Mouse (Mus musculus) spleen, postnatal 0 days (tissue): ENCODE measurements around the gene Nhlrc1. TPM values are rescaled to one million over a fixed set of nuclear protein-coding genes. Genes with fewer than 3 reads are reported as not detected.

Experiments used
- polyA plus RNA-seq: library from polyadenylated mRNA; unstranded; fragments of >200 nt; fragmentation: Nextera tagmentation; extraction: Ambion mirVana; gene quantifications from 2 replicates; pipeline ENCODE4 v1.2.1, GENCODE M21; 2015

Gene Nhlrc1
- polyA plus RNA-seq = 0.32 and 0.70 TPM in 2 replicates

DNA sequence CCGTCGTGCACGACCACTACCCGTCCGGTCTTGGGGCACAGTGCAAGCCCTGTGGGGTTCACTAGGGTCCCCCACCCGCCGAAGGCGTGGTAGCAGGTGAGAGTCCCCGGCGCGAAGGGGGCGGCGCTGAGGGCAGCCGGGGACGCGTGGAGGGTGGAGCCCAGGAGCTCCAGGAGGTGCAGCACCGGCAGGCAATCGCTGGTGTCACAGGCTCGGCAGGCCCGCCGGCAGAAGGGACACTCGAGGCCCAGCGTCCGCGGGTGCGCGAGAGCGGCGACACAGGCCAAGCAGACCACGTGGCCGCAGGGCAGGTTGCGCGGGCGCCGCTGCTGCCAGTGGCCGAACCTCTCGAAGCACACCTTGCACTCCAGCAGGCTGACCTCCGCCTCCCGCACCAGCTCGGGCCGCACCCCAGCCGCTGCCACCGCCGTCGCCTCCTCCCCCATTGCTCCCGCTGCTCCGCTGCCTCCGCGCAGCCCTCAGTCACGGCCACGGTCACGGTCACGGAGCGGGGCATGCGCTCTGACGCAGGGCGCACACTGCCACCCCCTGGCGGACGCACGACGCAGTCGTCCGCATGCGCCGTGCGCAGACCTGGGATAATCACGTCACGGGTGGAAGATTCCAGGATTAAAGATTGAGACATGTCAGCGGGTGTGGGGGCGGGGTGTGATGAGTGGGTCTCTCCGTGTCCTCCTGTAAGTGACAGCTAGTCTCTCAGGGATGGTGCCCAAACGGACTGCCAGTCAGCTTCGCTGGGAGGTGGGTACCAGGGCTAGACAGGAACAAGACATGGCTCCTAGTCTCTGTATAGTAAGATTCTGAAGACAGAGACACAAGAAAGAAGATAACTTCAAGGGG is at the start of gene Nhlrc1:
Gene Nhlrc1, minus strand, starts transcription at position 517 of the 861 bp plus-strand sequence.

DNA sequence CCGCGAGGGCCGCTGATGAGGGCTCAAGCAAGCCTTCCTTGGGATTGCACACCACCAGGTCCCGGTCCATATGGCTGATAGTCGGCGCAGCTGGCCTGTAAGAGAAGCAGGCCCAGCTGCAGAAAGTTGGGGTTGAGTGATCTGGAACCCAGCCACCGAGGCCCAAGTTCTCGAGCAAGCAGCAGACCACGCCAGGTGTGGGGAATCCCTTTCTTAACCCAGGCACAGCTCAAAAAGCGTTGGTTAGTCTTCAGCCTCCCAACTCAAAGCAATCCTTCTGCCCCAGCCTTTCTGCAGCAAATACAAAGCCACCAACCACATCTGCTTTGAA is 29.9 kb upstream of the Nhlrc1 start, which contains the start of gene Tpmt:
Gene Tpmt, minus strand, starts transcription at position 121 of the 331 bp plus-strand sequence.

DNA sequence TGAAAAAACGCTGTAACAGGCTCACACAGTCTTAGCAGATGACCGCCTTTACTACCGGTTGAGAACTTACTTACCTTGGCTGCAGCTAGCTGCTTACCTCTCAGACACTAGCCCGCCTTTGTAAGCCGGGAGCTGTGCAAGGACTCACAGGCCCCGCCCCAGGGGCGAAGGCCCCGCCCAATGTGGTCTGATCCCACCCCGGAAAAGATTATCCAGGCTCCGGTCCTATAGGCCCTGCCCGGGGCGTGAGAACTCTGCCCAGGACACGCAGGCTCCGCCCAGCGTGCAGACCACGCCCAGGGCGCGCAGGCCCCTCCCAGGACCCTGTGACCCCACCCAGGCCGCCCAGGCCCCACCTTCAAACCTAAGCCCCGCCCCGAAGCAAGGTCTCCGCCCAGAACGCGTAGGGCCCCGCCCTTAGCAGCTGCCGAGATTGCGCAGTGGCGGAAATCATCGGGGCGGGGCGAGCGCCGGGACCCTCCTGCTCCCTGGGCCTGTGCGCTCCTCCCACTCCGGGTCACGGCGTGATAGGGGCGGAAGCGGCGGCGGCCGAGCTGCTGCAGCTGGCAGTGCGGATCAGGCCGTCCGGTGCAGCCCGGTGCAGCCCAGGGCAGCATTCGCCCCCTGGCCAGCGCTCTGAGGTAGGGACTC is 28.5 kb upstream of the Nhlrc1 start, which contains the start of gene Kdm1b:
Gene Kdm1b, plus strand, starts transcription at position 470 of the 651 bp plus-strand sequence.

Other genes starting within 250 kb of the Nhlrc1 start
- 5.8 and 7.6 TPM in 2 replicates for gene Kif13a, start 85.0 kb downstream of the Nhlrc1 start, polyA plus RNA-seq
- 2.5 and 3.5 TPM in 2 replicates for gene Kdm1b, start 28.6 kb upstream of the Nhlrc1 start, polyA plus RNA-seq
- gene Tpmt, start 29.9 kb upstream of the Nhlrc1 start, polyA plus RNA-seq = 2.8 and 4.8 TPM in 2 replicates
- gene Dek, start 91.4 kb upstream of the Nhlrc1 start, polyA plus RNA-seq = 573 and 689 TPM in 2 replicates
- gene Rnf144b, start 107.8 kb upstream of the Nhlrc1 start, polyA plus RNA-seq = 1.7 and 2.3 TPM in 2 replicates